Mouse (Mus musculus): ENCODE measurements around the gene Slc15a2. TPM values are rescaled to one million over a fixed set of nuclear protein-coding genes. Genes with fewer than 3 reads are reported as not detected.

Gene Slc15a2
- polyA plus RNA-seq (2014; fragmentation: Nextera tagmentation; extraction: Ambion mirVana): 1.5 and 1.7 TPM in 2 replicates

DNA sequence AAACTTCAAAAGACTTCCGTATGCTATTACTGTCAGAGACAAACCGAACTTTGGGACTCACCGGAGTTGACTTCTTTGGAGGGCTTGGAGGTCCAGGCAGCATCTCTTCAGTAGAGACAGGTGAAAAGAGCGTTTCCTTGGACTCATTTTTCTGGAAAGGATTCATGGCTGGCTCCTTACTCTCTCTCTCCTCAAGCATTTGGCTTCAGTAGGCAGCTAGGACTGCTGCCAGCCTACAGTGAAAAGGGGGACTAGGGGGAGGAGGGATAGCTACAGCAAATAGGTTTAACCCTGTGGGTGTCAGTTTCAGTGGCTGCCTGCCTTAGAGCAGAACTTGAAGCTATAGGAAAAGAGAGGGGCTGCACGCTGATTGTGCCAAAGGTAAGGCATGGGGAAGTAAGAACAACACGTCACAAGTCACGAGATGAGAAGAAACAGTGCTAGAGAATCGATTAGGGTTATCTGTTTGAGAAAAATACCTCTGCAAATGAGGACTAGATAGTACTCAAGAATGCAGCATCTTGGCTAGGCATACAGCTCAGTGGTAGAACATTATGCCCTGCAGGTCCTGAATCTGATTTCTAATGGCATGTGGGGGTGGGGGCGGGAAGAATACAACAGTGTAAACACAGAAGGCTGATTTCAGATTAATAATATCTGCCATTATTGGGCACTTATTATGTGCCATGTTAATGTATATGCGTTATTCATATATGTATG lies at the start of gene Slc15a2:
TSS of gene Slc15a2 (minus strand) at position 369 of the 720 bp plus-strand sequence.
- no peak within 1 kb of the TSS for H3K4me3 ChIP-seq (ENCODE audit: low read depth, low read length)
- WGBS: 80% methylated on average over 10 of the region's 10 CpGs
- no peak within 1 kb of the TSS for H3K27ac ChIP-seq (ENCODE audit: low read depth, low read length)
- no peak for ATAC-seq (ENCODE audit: low FRiP score)
- H3K9ac ChIP-seq (ENCODE audit: low read length): no peak within 1 kb of the TSS
- H3K4me2 ChIP-seq: no peak within 1 kb of the TSS
- H3K4me1 ChIP-seq (ENCODE audit: control insufficient read depth, insufficient read depth, low read length): no peaks in the 10 kb centered on the region
- H3K27me3 ChIP-seq (ENCODE audit: control insufficient read depth, insufficient read depth, low read length): no peaks in the 10 kb centered on the region
- no peak for DNase-seq (ENCODE audit: low spot score, missing footprints)
- no peaks in the 10 kb centered on the region for H3K36me3 ChIP-seq (ENCODE audit: control insufficient read depth, insufficient read depth, low read length)
- H3K9me3 ChIP-seq (ENCODE audit: control insufficient read depth, low read length): no peaks in the 10 kb centered on the region

DNA sequence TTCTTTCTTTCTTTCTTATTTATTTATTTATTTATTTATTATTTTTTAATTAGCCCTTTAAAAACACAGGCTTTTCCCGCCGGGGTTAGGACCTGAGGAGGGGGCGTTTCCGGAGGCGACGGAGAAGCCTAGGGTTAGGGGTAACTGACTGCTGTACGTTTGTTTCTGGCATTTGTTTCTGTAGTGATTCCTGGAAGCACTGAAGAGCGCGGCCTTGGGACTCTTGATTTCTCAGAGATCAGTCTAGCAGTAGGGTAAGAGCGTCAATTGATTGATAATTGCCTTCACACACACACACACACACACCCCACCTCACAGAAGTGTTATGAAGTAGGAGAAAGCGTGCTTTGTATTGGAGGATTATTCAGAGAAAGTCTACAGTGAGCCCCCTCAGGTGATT lies 44.1 kb upstream of the Slc15a2 start:
- Histone ChIP-seq H3K9ac (ENCODE audit: low read length) (peak overlapping the region; percentile 93), H3K36me3 (ENCODE audit: control insufficient read depth, insufficient read depth, low read length) (no peaks in the 10 kb centered on the region), H3K4me1 (ENCODE audit: control insufficient read depth, insufficient read depth, low read length) (peaks cover 7% of the 10 kb centered on the region; the same call in 1 of the 2 replicates), H3K4me2 (peak overlapping the region; percentile 83), H3K27me3 (ENCODE audit: control insufficient read depth, insufficient read depth, low read length) (peaks cover 4% of the 10 kb centered on the region), H3K4me3 (ENCODE audit: low read depth, low read length) (peak overlapping the region; percentile 90), H3K27ac (ENCODE audit: low read depth, low read length) (no peak overlapping the region), H3K9me3 (ENCODE audit: control insufficient read depth, low read length) (no peaks in the 10 kb centered on the region)
- peak; percentile 25; the same call in 1 of the 2 replicates for ATAC-seq (ENCODE audit: low FRiP score)
- peak; percentile 87 for DNase-seq (ENCODE audit: low spot score, missing footprints)
- 6% methylated on average over 11 of the region's 11 CpGs for WGBS

- H3K4me2 ChIP-seq: peak within 1 kb of the TSS; percentile 83
- H3K9ac ChIP-seq (ENCODE audit: low read length): peak within 1 kb of the TSS; percentile 93
- peak within 1 kb of the TSS; percentile 35 for H3K27ac ChIP-seq (ENCODE audit: low read depth, low read length)
- peak; percentile 97 for DNase-seq (ENCODE audit: low spot score, missing footprints)
- H3K4me3 ChIP-seq (ENCODE audit: low read depth, low read length): peak within 1 kb of the TSS; percentile 90
- WGBS: under 1% methylated on average over 63 of the region's 64 CpGs
- peaks cover 7% of the 10 kb centered on the region; the same call in 1 of the 2 replicates for H3K4me1 ChIP-seq (ENCODE audit: control insufficient read depth, insufficient read depth, low read length)
- ATAC-seq (ENCODE audit: low FRiP score): peak; percentile 99
- peaks cover 4% of the 10 kb centered on the region for H3K27me3 ChIP-seq (ENCODE audit: control insufficient read depth, insufficient read depth, low read length)
- H3K9me3 ChIP-seq (ENCODE audit: control insufficient read depth, low read length): no peaks in the 10 kb centered on the region
- no peaks in the 10 kb centered on the region for H3K36me3 ChIP-seq (ENCODE audit: control insufficient read depth, insufficient read depth, low read length)
These were observed 43.5 kb upstream of the Slc15a2 start, which contains the start of gene Iqcb1 for GRCm38 (mm10) chr16:36828054-36828786. Gene Iqcb1, plus strand, starts transcription at chr16:36828385.

DNA sequence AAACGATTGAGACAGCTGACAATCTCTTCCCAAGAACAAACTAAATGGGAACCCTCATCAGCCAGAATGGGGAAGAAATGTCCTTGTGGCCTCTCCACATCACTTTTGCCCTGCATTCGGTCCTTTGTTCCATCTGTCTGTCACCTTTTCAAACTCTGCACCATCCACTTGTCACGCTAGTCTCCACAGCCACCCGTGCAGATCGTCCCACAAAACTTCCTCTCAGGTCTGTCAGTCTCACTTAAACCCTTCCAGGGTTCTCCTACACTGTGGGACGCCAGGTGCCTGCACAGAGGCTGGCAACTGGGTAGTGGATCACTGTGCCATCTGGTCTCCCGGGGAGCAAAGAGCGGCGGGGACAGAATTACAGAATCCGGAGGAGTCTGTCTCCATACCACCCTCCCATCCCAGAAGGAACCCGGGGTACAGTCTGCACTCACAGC lies 42.9 kb upstream of the Slc15a2 start:
- H3K36me3 ChIP-seq (ENCODE audit: control insufficient read depth, insufficient read depth, low read length): no peaks in the 10 kb centered on the region
- no peaks in the 10 kb centered on the region for H3K9me3 ChIP-seq (ENCODE audit: control insufficient read depth, low read length)
- no peak for ATAC-seq (ENCODE audit: low FRiP score)
- H3K9ac ChIP-seq (ENCODE audit: low read length): peak overlapping the region; percentile 93
- no peak overlapping the region for H3K27ac ChIP-seq (ENCODE audit: low read depth, low read length)
- peaks cover 7% of the 10 kb centered on the region; the same call in 1 of the 2 replicates for H3K4me1 ChIP-seq (ENCODE audit: control insufficient read depth, insufficient read depth, low read length)
- H3K27me3 ChIP-seq (ENCODE audit: control insufficient read depth, insufficient read depth, low read length): peaks cover 4% of the 10 kb centered on the region
- 4% methylated on average over 11 of the region's 11 CpGs for WGBS
- peak overlapping the region; percentile 90 for H3K4me3 ChIP-seq (ENCODE audit: low read depth, low read length)
- H3K4me2 ChIP-seq: peak overlapping the region; percentile 83
- no peak for DNase-seq (ENCODE audit: low spot score, missing footprints)

DNA sequence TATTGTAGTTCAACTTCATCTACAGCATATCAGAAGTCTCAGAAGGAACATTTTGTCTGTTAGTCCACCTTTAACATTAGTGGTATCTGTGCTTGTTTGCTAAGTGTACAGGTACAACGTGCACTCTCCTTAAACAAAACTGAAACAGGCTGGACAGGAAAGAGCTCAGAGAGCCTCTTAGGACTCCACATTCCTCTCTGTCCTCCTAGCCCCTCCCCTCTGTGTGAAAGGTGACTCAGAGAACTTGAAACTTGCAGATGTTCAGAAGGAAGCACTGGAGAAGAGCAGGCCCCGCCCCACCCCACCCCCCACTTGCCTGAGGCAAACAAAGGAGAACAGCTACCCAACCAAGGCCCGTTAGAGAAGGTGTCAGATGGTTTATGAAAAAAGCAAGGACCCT lies 36.7 kb upstream of the Slc15a2 start:
- 9% methylated on average over 3 of the region's 3 CpGs for WGBS

GRCm38 (mm10) chr16:36820747-36821146 lies 36.0 kb upstream of the Slc15a2 start:
- DNase-seq (ENCODE audit: low spot score, missing footprints) (no peak), ATAC-seq (ENCODE audit: low FRiP score) (no peak)
- no peak overlapping the region for H3K4me3 ChIP-seq (ENCODE audit: low read depth, low read length)
- H3K9ac ChIP-seq (ENCODE audit: low read length): no peak overlapping the region
- H3K4me1 ChIP-seq (ENCODE audit: control insufficient read depth, insufficient read depth, low read length): no peaks in the 10 kb centered on the region
- no peak overlapping the region for H3K27ac ChIP-seq (ENCODE audit: low read depth, low read length)
- H3K4me2 ChIP-seq: no peak overlapping the region
- no peaks in the 10 kb centered on the region for H3K36me3 ChIP-seq (ENCODE audit: control insufficient read depth, insufficient read depth, low read length)
- H3K27me3 ChIP-seq (ENCODE audit: control insufficient read depth, insufficient read depth, low read length): no peaks in the 10 kb centered on the region
- WGBS: 81% methylated on average over 3 of the region's 3 CpGs
- H3K9me3 ChIP-seq (ENCODE audit: control insufficient read depth, low read length): no peaks in the 10 kb centered on the region

More for the DNA sequence above, 36.7 kb upstream of the Slc15a2 start:
- Histone ChIP-seq H3K27ac (ENCODE audit: low read depth, low read length) (no peak overlapping the region), H3K36me3 (ENCODE audit: control insufficient read depth, insufficient read depth, low read length) (no peaks in the 10 kb centered on the region), H3K9ac (ENCODE audit: low read length) (no peak overlapping the region), H3K4me3 (ENCODE audit: low read depth, low read length) (no peak overlapping the region), H3K4me1 (ENCODE audit: control insufficient read depth, insufficient read depth, low read length) (no peaks in the 10 kb centered on the region), H3K9me3 (ENCODE audit: control insufficient read depth, low read length) (no peaks in the 10 kb centered on the region), H3K27me3 (ENCODE audit: control insufficient read depth, insufficient read depth, low read length) (no peaks in the 10 kb centered on the region; the same call in 1 of the 2 replicates), H3K4me2 (no peak overlapping the region)
- ATAC-seq (ENCODE audit: low FRiP score) (0 out of 2 replicates have a peak, but pooled peaks have one; percentile 25), DNase-seq (ENCODE audit: low spot score, missing footprints) (no peak)

- Histone ChIP-seq H3K27ac (ENCODE audit: low read depth, low read length) (no peak overlapping the region), H3K9me3 (ENCODE audit: control insufficient read depth, low read length) (no peaks in the 10 kb centered on the region), H3K36me3 (ENCODE audit: control insufficient read depth, insufficient read depth, low read length) (no peaks in the 10 kb centered on the region), H3K4me3 (ENCODE audit: low read depth, low read length) (no peak overlapping the region), H3K4me1 (ENCODE audit: control insufficient read depth, insufficient read depth, low read length) (no peaks in the 10 kb centered on the region), H3K4me2 (no peak overlapping the region), H3K9ac (ENCODE audit: low read length) (no peak overlapping the region), H3K27me3 (ENCODE audit: control insufficient read depth, insufficient read depth, low read length) (no peaks in the 10 kb centered on the region)
- DNase-seq (ENCODE audit: low spot score, missing footprints): no peak
- no peak for ATAC-seq (ENCODE audit: low FRiP score)
- 59% methylated on average over 6 of the region's 6 CpGs for WGBS
These were observed 35.3 kb upstream of the Slc15a2 start for GRCm38 (mm10) chr16:36820016-36820415.

DNA sequence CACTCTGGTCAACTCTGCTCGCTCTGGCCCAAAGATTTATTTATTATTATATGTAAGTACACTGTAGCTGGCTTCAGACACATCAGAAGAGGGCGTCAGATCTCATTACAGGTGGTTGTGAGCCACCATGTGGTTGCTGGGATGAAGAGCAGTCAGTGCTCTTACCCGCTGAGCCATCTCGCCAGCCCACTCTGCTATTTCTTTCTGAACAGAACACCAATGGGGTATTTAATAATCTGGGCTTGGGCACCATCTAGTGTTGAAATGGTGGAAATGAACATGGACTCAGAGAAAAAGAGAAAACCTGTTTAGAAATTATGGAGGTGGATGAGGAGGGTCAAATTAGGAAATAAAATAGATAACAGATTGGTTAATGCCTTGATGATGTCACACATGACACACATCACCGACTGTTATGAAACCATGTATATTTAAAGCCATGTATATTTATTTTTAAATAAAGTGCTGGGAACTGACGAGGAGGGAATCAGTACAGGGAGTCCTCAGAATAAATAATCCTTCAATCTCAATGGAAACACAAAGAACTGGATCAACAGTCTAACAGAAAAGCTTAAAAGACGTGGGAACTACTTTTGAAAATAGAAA lies 32.7 kb upstream of the Slc15a2 start:
- no peaks in the 10 kb centered on the region for H3K27me3 ChIP-seq (ENCODE audit: control insufficient read depth, insufficient read depth, low read length)
- H3K9me3 ChIP-seq (ENCODE audit: control insufficient read depth, low read length): no peaks in the 10 kb centered on the region
- 22% methylated on average over 7 of the region's 7 CpGs for whole genome bisulfite sequencing
- no peak overlapping the region for H3K4me2 ChIP-seq
- no peaks in the 10 kb centered on the region for H3K4me1 ChIP-seq (ENCODE audit: control insufficient read depth, insufficient read depth, low read length)
- H3K4me3 ChIP-seq (ENCODE audit: low read depth, low read length): no peak overlapping the region
- H3K36me3 ChIP-seq (ENCODE audit: control insufficient read depth, insufficient read depth, low read length): no peaks in the 10 kb centered on the region
- H3K9ac ChIP-seq (ENCODE audit: low read length): no peak overlapping the region
- ATAC-seq (ENCODE audit: low FRiP score): peak; percentile 94
- peak; percentile 94 for DNase-seq (ENCODE audit: low spot score, missing footprints)
- H3K27ac ChIP-seq (ENCODE audit: low read depth, low read length): no peak overlapping the region

Data from midbrain, embryonic 11.5 days (tissue).